Mouse (Mus musculus) CH12.LX (cell line): ENCODE data around the gene Tbc1d9. TPM values are rescaled to one million over a fixed set of nuclear protein-coding genes. Genes with fewer than 3 reads are reported as not detected.

Experiments
- DNase-seq: peaks from one replicate; pipeline ENCODE4 v3.0.0-alpha.2; 2013; ENCODE audit errors: extremely low read depth
- H3K27ac ChIP-seq: 2 replicates; pipeline ENCODE4 v1.5.1; 2012; ENCODE audit warnings: low read depth, mild to moderate bottlenecking, control low read depth, moderate library complexity; ENCODE audit not compliant: insufficient read depth
- H3K27me3 ChIP-seq: replicated peaks from 2 replicates; pipeline ENCODE3; 2012; ENCODE audit warnings: inconsistent platforms
- H3K36me3 ChIP-seq, 2 experiments: replicated peaks in 1 of 2; 2 replicates each; pipeline versions ENCODE3 to v1.6.1; 2012; ENCODE audit warnings: inconsistent platforms in 1 of 2, low read length in 1 of 2, mild to moderate bottlenecking in 1 of 2, mixed read lengths in 1 of 2, moderate library complexity in 1 of 2; ENCODE audit not compliant: control insufficient read depth in 1 of 2, insufficient read depth in 1 of 2
- H3K4me1 ChIP-seq, 2 experiments: 2 replicates each; pipeline ENCODE4 v1.6.1; 2012; ENCODE audit warnings: inconsistent platforms in 1 of 2, moderate library complexity in 1 of 2; ENCODE audit not compliant: insufficient read depth in 2 of 2, control insufficient read depth in 1 of 2
- H3K4me2 ChIP-seq: 2 replicates; pipeline ENCODE4 v1.6.1; 2012; ENCODE audit warnings: low read depth, mild to moderate bottlenecking, control low read depth; ENCODE audit not compliant: poor library complexity, insufficient read depth, severe bottlenecking
- H3K4me3 ChIP-seq, 3 experiments: fragments of 150-350 bp in 1 of 3; sonication (generic) in 1 of 3; replicated peaks in 1 of 3; 2 replicates each; pipeline versions ENCODE3 to v1.5.1; 2011 to 2012; ENCODE audit warnings: low read depth in 2 of 3, low read length in 2 of 3, mild to moderate bottlenecking in 2 of 3, moderate library complexity in 2 of 3, control low read depth in 1 of 3, improper control_type of control experiment in 1 of 3, inconsistent platforms in 1 of 3, mixed read lengths in 1 of 3; ENCODE audit not compliant: poor library complexity in 1 of 3
- H3K79me2 ChIP-seq: replicated peaks from 2 replicates; pipeline ENCODE4 v1.6.1; 2012; ENCODE audit warnings: mild to moderate bottlenecking, moderate library complexity; ENCODE audit not compliant: control insufficient read depth, poor library complexity, insufficient read depth, severe bottlenecking; ENCODE audit errors: extremely low read depth
- H3K9ac ChIP-seq: 2 replicates; pipeline ENCODE4 v1.6.1; 2012; ENCODE audit warnings: low read depth, mild to moderate bottlenecking, control low read depth, moderate library complexity; ENCODE audit not compliant: insufficient read depth
- H3K9me3 ChIP-seq: replicated peaks from 2 replicates; pipeline ENCODE3; 2012; ENCODE audit warnings: low read length, inconsistent platforms, mixed read lengths
- BHLHE40 ChIP-seq: IDR thresholded peaks from 2 replicates; pipeline ENCODE4 v1.6.1; 2011; ENCODE audit warnings: mild to moderate bottlenecking, low read depth, low read length, improper control_type of control experiment
- CHD1 ChIP-seq: IDR thresholded peaks from 2 replicates; pipeline ENCODE4 v1.6.1; 2012; ENCODE audit warnings: low read depth, low read length, improper control_type of control experiment, inconsistent platforms
- CTCF ChIP-seq, 2 experiments: IDR thresholded peaks in 1 of 2; conservative IDR thresholded peaks in 1 of 2; 2 replicates each; pipeline ENCODE4 v1.5.1; 2011 to 2012; ENCODE audit warnings: low read depth in 2 of 2, low read length in 2 of 2, improper control_type of control experiment in 1 of 2, inconsistent platforms in 1 of 2, mild to moderate bottlenecking in 1 of 2, moderate library complexity in 1 of 2
- E2F4 ChIP-seq: IDR thresholded peaks from 2 replicates; pipeline ENCODE4 v1.6.1; 2011; ENCODE audit warnings: low read depth, low read length, improper control_type of control experiment; ENCODE audit not compliant: insufficient replicate concordance
- ELF1 ChIP-seq: IDR thresholded peaks from 2 replicates; pipeline ENCODE4 v1.6.1; 2014; ENCODE audit warnings: low read depth, mild to moderate bottlenecking, inconsistent platforms, low read length, improper control_type of control experiment
- HCFC1 ChIP-seq: IDR thresholded peaks from 2 replicates; pipeline ENCODE4 v1.6.1; 2012; ENCODE audit warnings: low read depth, mild to moderate bottlenecking, inconsistent platforms, low read length, improper control_type of control experiment
- IRF4 ChIP-seq: IDR thresholded peaks from 2 replicates; pipeline ENCODE4 v1.6.1; 2014; ENCODE audit warnings: low read depth, mild to moderate bottlenecking, inconsistent platforms, low read length, improper control_type of control experiment
- JUN ChIP-seq: IDR thresholded peaks from 2 replicates; pipeline ENCODE4 v1.6.1; 2011; ENCODE audit warnings: low read depth, mild to moderate bottlenecking, low read length, improper control_type of control experiment, moderate library complexity; ENCODE audit not compliant: insufficient read depth
- KAT2A ChIP-seq: IDR thresholded peaks from 2 replicates; pipeline ENCODE4 v1.6.1; 2012; ENCODE audit warnings: low read length, improper control_type of control experiment, inconsistent platforms; ENCODE audit not compliant: insufficient replicate concordance
- MAX ChIP-seq: IDR thresholded peaks from 2 replicates; pipeline ENCODE4 v1.6.1; 2011; ENCODE audit warnings: low read length, improper control_type of control experiment
- MAZ ChIP-seq: IDR thresholded peaks from 2 replicates; pipeline ENCODE4 v1.6.1; 2012; ENCODE audit warnings: low read depth, mild to moderate bottlenecking, inconsistent platforms, low read length, improper control_type of control experiment, moderate library complexity
- MEF2A ChIP-seq: IDR thresholded peaks from 2 replicates; pipeline ENCODE4 v1.6.1; 2014; ENCODE audit warnings: low read depth, mild to moderate bottlenecking, inconsistent platforms, low read length, improper control_type of control experiment, borderline replicate concordance
- MXI1 ChIP-seq: IDR thresholded peaks from 2 replicates; pipeline ENCODE4 v1.6.1; 2011; ENCODE audit warnings: mild to moderate bottlenecking, low read depth, low read length, improper control_type of control experiment
- MYC ChIP-seq: IDR thresholded peaks from 2 replicates; pipeline ENCODE4 v1.6.1; 2011; ENCODE audit warnings: low read depth, mild to moderate bottlenecking, improper control_type of control experiment, low read length
- NRF1 ChIP-seq: IDR thresholded peaks from 2 replicates; pipeline ENCODE4 v1.6.1; 2014; ENCODE audit warnings: low read depth, mild to moderate bottlenecking, inconsistent platforms, low read length, improper control_type of control experiment, moderate library complexity
- PAX5 ChIP-seq: IDR thresholded peaks from 2 replicates; pipeline ENCODE4 v1.6.1; 2012; ENCODE audit warnings: low read length, inconsistent platforms, mixed read lengths
- POLR2A ChIP-seq: IDR thresholded peaks from 2 replicates; pipeline ENCODE4 v1.6.1; 2011; ENCODE audit warnings: low read depth, mild to moderate bottlenecking, improper control_type of control experiment, low read length
- SIN3A ChIP-seq: IDR thresholded peaks from 2 replicates; pipeline ENCODE4 v1.6.1; 2012; ENCODE audit warnings: low read length, improper control_type of control experiment, inconsistent platforms
- SMC3 ChIP-seq: IDR thresholded peaks from 2 replicates; pipeline ENCODE4 v1.6.1; 2011; ENCODE audit warnings: low read depth, low read length, improper control_type of control experiment
- TCF12 ChIP-seq: IDR thresholded peaks from 2 replicates; pipeline ENCODE4 v1.6.1; 2014; ENCODE audit warnings: low read depth, mild to moderate bottlenecking, inconsistent platforms, low read length, improper control_type of control experiment
- UBTF ChIP-seq: IDR thresholded peaks from 2 replicates; pipeline ENCODE4 v1.6.1; 2012; ENCODE audit warnings: low read depth, mild to moderate bottlenecking, inconsistent platforms, low read length, improper control_type of control experiment, moderate library complexity
- USF2 ChIP-seq: conservative IDR thresholded peaks from 2 replicates; pipeline ENCODE4 v1.6.1; 2011; ENCODE audit warnings: low read depth, low read length, improper control_type of control experiment
- ZC3H11A ChIP-seq: IDR thresholded peaks from 2 replicates; pipeline ENCODE4 v1.6.1; 2012; ENCODE audit warnings: low read depth, mild to moderate bottlenecking, inconsistent platforms, low read length, improper control_type of control experiment
- ZKSCAN1 ChIP-seq: IDR thresholded peaks from 2 replicates; pipeline ENCODE4 v1.6.1; 2012; ENCODE audit warnings: low read depth, inconsistent platforms, low read length, improper control_type of control experiment, borderline replicate concordance
- dilution Hi-C: fragments of 300-500 bp; cut with MboI; formaldehyde crosslinking; loops from 2 replicates; pipeline ENCODE4 v1.14.3; 2020; ENCODE audit warnings: low sequenced_read_pairs; ENCODE audit not compliant: extremely low pct_unique_long_range_greater_than_20kb, extremely low pct_ligation_motif_present
- in situ Hi-C: fragments of 300-500 bp; cut with MboI; formaldehyde crosslinking; loops from 3 replicates; pipeline ENCODE4 v1.14.3; 2019; ENCODE audit warnings: low sequenced_read_pairs, low pct_ligation_motif_present, low pct_unique_long_range_greater_than_20kb, mixed read lengths
- polyA plus RNA-seq: library from polyadenylated mRNA; unstranded; fragments of >175 nt; gene quantifications from 2 replicates; pipeline ENCODE4 v1.2.1, GENCODE M21; 2012; ENCODE audit warnings: low read depth; ENCODE audit not compliant: insufficient read length
- total RNA-seq, 2 experiments: library from RNA; depleted of rRNA; stranded (reverse); fragments of 300-350 nt in 1 of 2; fragments of >200 nt in 1 of 2; gene quantifications; 2 replicates each; pipeline ENCODE4 v1.2.3; 2012 to 2014

Gene Tbc1d9
- total and polyA plus RNA-seq, 3 experiments = 1.3 to 5.0 (median 1.6) TPM

- dilution Hi-C loops (no loop called here), in situ Hi-C loops (no loop called here)
- H3K27me3 ChIP-seq = no peaks in the 10 kb centered on the region
- H3K4me1 ChIP-seq = 0 out of 4 replicates have a peak, but pooled peaks cover 0 to 1% of the 10 kb centered on the region in 2 experiments
- no peak overlapping the region for H3K4me3 ChIP-seq
- no peak for DNase-seq
- TF ChIP-seq USF2 (no peak), NRF1 (no peak), JUN (no peak), MXI1 (no peak), CTCF (conservative IDR thresholded peaks at IDR 0.05 in 1 of 2, IDR thresholded peaks at IDR 0.05 in 1 of 2; ENCODE audit: low read depth in 2 of 2, low read length in 2 of 2) (no peak), POLR2A (no peak), MYC (no peak), TCF12 (no peak), SIN3A (no peak), ZC3H11A (no peak), UBTF (no peak), ELF1 (no peak), SMC3 (no peak), HCFC1 (no peak), MAZ (no peak), BHLHE40 (no peak), IRF4 (no peak), E2F4 (no peak), KAT2A (no peak)
- H3K27ac ChIP-seq = no peak overlapping the region
- H3K36me3 ChIP-seq = peaks cover 0 to 9% of the 10 kb centered on the region in 2 experiments
- no peak overlapping the region for H3K4me2 ChIP-seq
- H3K79me2 ChIP-seq = no peaks in the 10 kb centered on the region
- no peak overlapping the region for H3K9ac ChIP-seq
- no peaks in the 10 kb centered on the region for H3K9me3 ChIP-seq
Observed at GRCm38 (mm10) chr8:83250858-83251257, 85.7 kb downstream of the Tbc1d9 start.

- dilution Hi-C loops = no loop called here
- in situ Hi-C loops = no loop called here
- Histone ChIP-seq H3K27ac (no peak overlapping the region), H3K9me3 (no peaks in the 10 kb centered on the region), H3K4me3 (no peak overlapping the region), H3K79me2 (no peaks in the 10 kb centered on the region)
- no peak for DNase-seq
- TF ChIP-seq CHD1 (no peak), PAX5 (no peak), ZKSCAN1 (no peak), MEF2A (no peak), IRF4 (no peak), MAX (no peak)
- TF ChIP-seq, all 38 proteins: peak for 0
- Histone ChIP-seq H3K4me2 (no peak overlapping the region), H3K4me1 (no peaks in the 10 kb centered on the region), H3K27me3 (no peaks in the 10 kb centered on the region), H3K36me3 (peaks cover 0 to 9% of the 10 kb centered on the region in 2 experiments), H3K9ac (no peak overlapping the region)
Observed at GRCm38 (mm10) chr8:83251362-83252246, 86.5 kb downstream of the Tbc1d9 start.
